Mouse (Mus musculus): ENCODE data around the gene Fam92a. TPM values are rescaled to one million over a fixed set of nuclear protein-coding genes. Genes with fewer than 3 reads are reported as not detected.

Fam92a gene
- polyA plus RNA-seq (2012; rRNA removed): 66.4 and 105 TPM in 2 replicates

GRCm38 (mm10) chr4:12171318-12172091 is at the start of gene Fam92a:
Gene Fam92a, minus strand, starts transcription at chr4:12172015.

DNA sequence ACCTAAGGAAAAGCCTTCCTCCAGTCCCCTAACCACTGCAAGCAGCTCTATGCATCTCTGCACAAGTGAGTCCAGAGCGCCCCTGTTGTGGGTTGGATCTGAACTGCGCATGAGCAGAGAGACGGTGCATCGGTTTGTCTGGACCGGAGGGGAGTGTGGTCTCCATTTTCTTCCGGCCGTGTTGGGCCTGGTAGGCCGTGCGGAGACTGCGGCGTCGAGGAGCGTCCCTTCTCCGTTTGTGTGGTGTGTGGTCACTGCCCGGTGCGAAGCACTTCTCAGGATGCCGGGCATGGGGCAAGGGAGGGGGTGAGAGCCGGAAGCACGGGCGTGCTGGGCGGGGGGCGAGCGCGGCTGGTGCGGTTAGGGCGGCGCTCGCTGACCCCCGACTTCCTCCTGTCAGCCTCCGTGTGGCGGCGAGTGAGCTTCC is 31.7 kb downstream of the Fam92a start, which contains the start of gene Rbm12b1:
Gene Rbm12b1, plus strand, starts transcription at position 124 of the 427 bp plus-strand sequence.

Other genes starting within 250 kb of the Fam92a start
- gene Gm10604, start 190.8 kb downstream of the Fam92a start, polyA plus RNA-seq (2012; rRNA removed): not detected in 2 replicates
- gene Rbm12b2, start 82.6 kb downstream of the Fam92a start, polyA plus RNA-seq (2012; rRNA removed): 19.5 and 21.5 TPM in 2 replicates
- 12.7 and 21.1 TPM in 2 replicates for gene Rbm12b1, start 31.8 kb downstream of the Fam92a start, polyA plus RNA-seq (2012; rRNA removed)